Mouse (Mus musculus) spleen, adult 2 months (tissue): ENCODE results near the gene Aco1.

Source experiments
- CTCF ChIP-seq: fragments of 200-500 bp; IDR thresholded peaks from 2 replicates; pipeline ENCODE4 v1.5.1; 2011; ENCODE audit warnings: mild to moderate bottlenecking, inconsistent platforms; ENCODE audit not compliant: insufficient read depth, insufficient read length, insufficient replicate concordance; ENCODE audit errors: extremely low read depth
- POLR2A ChIP-seq: fragments of 200-500 bp; IDR thresholded peaks from 2 replicates; pipeline ENCODE4 v1.6.1; 2011; ENCODE audit warnings: low read depth, low read length, inconsistent platforms

DNA sequence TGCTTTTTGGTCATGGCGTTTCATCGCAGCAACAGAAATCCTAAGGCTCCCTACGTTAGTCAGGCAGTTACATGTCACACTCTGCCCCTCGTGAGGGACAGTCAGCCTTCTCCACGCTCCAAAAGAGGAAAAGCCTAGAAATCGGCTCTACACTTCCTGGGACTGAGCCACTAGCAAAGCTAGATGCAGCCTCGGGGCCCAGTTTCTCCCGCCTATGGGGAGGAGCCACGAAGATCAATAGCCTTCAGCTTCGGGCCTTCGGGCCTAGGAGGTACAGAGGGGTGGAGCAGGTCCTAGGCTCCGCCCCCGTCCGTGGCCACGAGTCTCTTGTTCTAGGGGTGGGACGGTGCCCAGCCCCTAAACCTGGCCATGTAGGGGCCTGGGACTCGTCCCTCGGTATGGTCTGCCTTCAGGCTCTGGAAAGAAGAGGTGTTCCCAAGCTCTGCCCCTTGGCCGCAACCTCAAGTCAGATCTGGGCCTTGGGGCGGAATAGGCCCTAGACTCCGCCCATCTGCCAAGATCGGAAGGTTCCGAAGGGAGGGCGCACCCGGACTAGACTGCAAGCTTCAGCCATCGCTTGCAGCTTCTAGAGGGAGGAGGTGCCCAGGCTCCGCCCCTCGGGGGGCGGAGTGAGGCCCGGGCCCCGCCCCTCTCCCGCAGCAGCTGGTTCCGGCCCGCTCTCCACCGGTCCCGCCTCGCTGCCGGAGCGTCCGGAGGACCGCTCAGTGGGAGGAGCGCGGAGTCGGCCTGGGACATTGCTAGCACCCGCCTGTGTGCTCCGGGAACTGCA is at the start of gene Aco1:
- TF ChIP-seq CTCF (no peak), POLR2A (peak; percentile 13)
